Mouse (Mus musculus): ENCODE measurements around the gene Sppl3. TPM values are rescaled to one million over a fixed set of nuclear protein-coding genes. Genes with fewer than 3 reads are reported as not detected.
A peak's percentile ranks its signal among the peaks of the same experiment; 100 is the strongest.

Gene Sppl3
- total and polyA plus RNA-seq, 2 experiments from 2014 or later, result 30.1 to 147 TPM

DNA sequence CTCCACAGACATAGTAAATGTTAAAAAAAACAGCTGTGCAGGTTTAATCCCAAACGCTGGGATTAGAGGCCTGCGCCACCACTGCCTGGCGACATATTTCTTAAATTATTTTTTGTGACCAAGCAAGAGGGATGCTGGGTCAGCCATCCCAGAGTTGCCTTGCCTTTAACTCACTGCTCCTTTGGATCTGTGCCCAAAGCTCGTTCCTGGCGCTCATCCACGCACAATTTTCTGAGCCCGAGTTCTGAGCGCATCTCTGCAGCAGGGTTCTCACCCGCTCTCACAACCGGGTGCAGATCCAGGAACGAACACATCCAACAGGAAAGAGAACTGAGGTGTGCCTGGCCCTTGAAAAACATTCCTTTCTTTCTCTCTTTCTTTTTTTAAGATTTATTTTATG, 32.5 kb upstream of the Sppl3 start:
- 54% methylated on average over 11 of the region's 11 CpGs for WGBS
- Histone ChIP-seq H3K4me1 (ENCODE audit: insufficient read depth, low read length) (no peaks in the 10 kb centered on the region), H3K9me3 (ENCODE audit: low read length) (no peaks in the 10 kb centered on the region), H3K9ac (replicated peaks; ENCODE audit: low read length) (no peak overlapping the region), H3K4me2 (ENCODE audit: low read depth, low read length) (no peak overlapping the region), H3K27me3 (ENCODE audit: insufficient read depth, low read length) (no peaks in the 10 kb centered on the region), H3K4me3 (ENCODE audit: low read length) (no peak overlapping the region), H3K27ac (no peak overlapping the region), H3K36me3 (ENCODE audit: insufficient read depth, low read length) (no peaks in the 10 kb centered on the region)
- ATAC-seq, result no peak
- peak; percentile 17 for DNase-seq (ENCODE audit: low spot score)
- TF ChIP-seq CTCF (IDR thresholded peaks at IDR 0.05; ENCODE audit: low read depth), result no peak

DNA sequence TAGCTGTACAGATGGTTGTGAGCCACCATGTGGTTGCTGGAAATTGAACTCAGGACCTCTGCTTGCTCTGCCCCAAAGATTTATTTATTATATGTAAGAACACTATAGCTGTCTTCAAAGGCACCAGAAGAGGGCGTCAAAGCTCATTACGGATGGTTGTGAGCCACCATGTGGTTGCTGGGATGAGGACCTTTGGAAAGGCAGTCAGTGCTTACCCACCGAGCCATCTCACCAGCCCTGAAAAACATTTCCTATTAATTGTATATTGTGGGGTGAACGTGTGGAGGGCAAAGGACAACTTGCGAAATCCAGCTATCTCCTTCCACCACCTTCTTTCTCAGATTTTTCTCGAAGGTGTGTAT, 32.1 kb upstream of the Sppl3 start:
- Histone ChIP-seq H3K27ac (no peak overlapping the region), H3K9ac (replicated peaks; ENCODE audit: low read length) (no peak overlapping the region), H3K4me3 (ENCODE audit: low read length) (peak overlapping the region; percentile 30; the same call in 1 of the 2 replicates), H3K4me2 (ENCODE audit: low read depth, low read length) (peak overlapping the region; percentile 76), H3K27me3 (ENCODE audit: insufficient read depth, low read length) (no peaks in the 10 kb centered on the region), H3K9me3 (ENCODE audit: low read length) (no peaks in the 10 kb centered on the region), H3K36me3 (ENCODE audit: insufficient read depth, low read length) (no peaks in the 10 kb centered on the region), H3K4me1 (ENCODE audit: insufficient read depth, low read length) (no peaks in the 10 kb centered on the region)
- peak; percentile 74 for DNase-seq (ENCODE audit: low spot score)
- WGBS, result 3% methylated on average over 6 of the region's 6 CpGs
- no peak for TF ChIP-seq CTCF (IDR thresholded peaks at IDR 0.05; ENCODE audit: low read depth)
- peak; percentile 69; the same call in 1 of the 2 replicates for ATAC-seq

DNA sequence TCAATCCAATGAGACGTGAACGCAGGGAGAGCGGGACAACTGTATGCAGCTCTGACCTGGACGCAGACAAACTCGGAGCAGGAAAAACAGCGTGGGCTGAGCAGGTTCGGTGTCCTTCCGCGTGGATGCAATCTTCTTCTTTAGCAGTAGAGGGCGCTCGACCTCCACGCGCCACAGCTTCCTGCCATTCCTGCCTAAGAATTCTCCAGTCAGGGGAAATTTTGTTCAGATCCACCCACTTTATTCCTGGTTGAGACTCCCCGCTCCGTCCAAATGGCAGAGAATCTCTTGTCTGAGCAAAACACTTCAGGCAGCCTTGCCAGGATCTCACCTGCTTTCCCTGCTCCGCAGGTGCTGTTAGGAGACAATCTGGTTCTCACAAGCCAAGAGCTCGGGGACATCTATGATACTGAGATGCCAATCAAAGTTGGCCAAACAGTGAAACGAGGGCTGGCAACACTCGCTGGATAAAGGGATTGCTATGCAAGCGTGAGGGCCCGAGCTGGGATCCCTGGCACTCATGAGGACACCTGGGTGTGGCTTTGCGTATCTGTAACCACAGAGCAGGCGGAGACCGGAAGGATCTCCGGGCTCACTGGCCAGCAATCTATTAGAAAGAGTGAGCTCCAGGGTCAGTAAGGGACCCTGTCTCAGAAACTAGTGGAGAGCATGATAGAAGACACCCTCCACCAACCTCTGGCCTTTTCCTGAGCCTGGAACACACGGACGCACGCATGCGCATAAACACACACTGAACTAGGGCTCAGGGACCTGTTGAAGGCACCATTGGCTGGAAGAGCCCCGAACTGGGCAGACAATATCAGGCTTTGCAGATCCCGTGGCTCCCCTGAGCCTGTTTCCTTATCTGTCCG, 31.5 kb upstream of the Sppl3 start:
- no peak overlapping the region for H3K9ac ChIP-seq (replicated peaks; ENCODE audit: low read length)
- WGBS, result 6% methylated on average over 32 of the region's 32 CpGs
- H3K4me2 ChIP-seq (ENCODE audit: low read depth, low read length), result peak overlapping the region; percentile 76
- DNase-seq (ENCODE audit: low spot score) (peak; percentile 84), ATAC-seq (peak; percentile 80)
- peak; percentile 97 for TF ChIP-seq CTCF (IDR thresholded peaks at IDR 0.05; ENCODE audit: low read depth)
- H3K9me3 ChIP-seq (ENCODE audit: low read length), result no peaks in the 10 kb centered on the region
- no peaks in the 10 kb centered on the region for H3K36me3 ChIP-seq (ENCODE audit: insufficient read depth, low read length)
- no peaks in the 10 kb centered on the region for H3K27me3 ChIP-seq (ENCODE audit: insufficient read depth, low read length)
- H3K4me3 ChIP-seq (ENCODE audit: low read length), result peak overlapping the region; percentile 30
- no peak overlapping the region for H3K27ac ChIP-seq
- H3K4me1 ChIP-seq (ENCODE audit: insufficient read depth, low read length), result no peaks in the 10 kb centered on the region

DNA sequence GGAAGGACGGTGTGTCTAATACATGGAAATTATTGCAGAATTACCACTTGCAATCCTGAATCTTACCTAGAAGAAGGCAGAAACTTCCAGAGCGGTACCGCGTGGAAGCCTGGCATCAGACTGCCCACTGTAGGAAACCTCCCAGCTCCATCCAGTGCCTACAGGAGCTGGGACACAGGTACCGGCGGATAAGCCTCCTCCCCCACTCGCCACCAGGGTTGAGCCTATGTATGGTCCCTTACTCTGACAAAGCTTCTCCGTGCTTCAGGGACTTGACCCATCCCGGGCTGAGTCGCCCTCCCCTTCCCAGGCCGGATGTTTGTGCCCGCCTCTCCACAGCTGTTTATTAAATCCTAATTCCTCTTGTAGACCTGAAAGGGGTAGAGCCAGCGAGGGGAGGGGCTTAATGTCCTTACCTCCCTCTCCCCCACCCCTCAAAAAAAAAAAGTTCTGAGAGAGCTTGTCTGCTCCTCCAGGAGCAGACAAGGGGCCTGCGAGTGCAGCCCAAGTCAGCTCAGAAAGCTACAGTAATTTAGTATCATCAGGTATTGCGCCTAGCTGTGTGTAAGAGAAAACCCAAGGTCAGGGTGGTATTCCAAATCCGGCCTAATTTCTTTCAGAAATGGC, 30.7 kb upstream of the Sppl3 start:
- Histone ChIP-seq H3K27me3 (ENCODE audit: insufficient read depth, low read length) (no peaks in the 10 kb centered on the region), H3K9me3 (ENCODE audit: low read length) (no peaks in the 10 kb centered on the region), H3K9ac (replicated peaks; ENCODE audit: low read length) (no peak overlapping the region), H3K4me3 (ENCODE audit: low read length) (peak overlapping the region; percentile 30), H3K36me3 (ENCODE audit: insufficient read depth, low read length) (no peaks in the 10 kb centered on the region), H3K4me1 (ENCODE audit: insufficient read depth, low read length) (no peaks in the 10 kb centered on the region), H3K4me2 (ENCODE audit: low read depth, low read length) (peak overlapping the region; percentile 76), H3K27ac (no peak overlapping the region)
- DNase-seq (ENCODE audit: low spot score) (no peak), ATAC-seq (no peak)
- WGBS, result 28% methylated on average over 16 of the region's 16 CpGs
- TF ChIP-seq CTCF (IDR thresholded peaks at IDR 0.05; ENCODE audit: low read depth), result no peak

DNA sequence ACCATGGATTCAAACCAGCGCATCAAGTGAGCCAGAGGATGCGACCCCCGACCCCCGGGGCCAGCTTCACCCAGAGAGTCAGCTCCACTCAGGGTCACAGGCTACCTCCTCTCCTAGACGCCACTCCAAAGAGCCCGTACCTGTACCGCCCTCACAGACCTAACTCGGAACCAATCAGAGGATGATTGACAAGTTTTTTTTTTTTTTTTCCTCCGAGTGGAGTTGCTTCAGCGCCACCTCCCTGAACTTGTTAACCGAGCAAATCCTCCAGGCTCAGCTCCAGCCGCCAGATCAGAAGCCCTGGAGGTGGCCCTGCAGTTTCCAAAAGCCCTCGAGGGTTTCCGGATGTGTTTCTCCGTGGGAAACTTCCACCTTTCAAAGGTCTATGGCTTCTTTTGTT, 28.9 kb upstream of the Sppl3 start:
- Histone ChIP-seq H3K9me3 (ENCODE audit: low read length) (no peaks in the 10 kb centered on the region), H3K4me3 (ENCODE audit: low read length) (no peak overlapping the region), H3K4me2 (ENCODE audit: low read depth, low read length) (no peak overlapping the region), H3K27me3 (ENCODE audit: insufficient read depth, low read length) (no peaks in the 10 kb centered on the region), H3K4me1 (ENCODE audit: insufficient read depth, low read length) (no peaks in the 10 kb centered on the region), H3K36me3 (ENCODE audit: insufficient read depth, low read length) (no peaks in the 10 kb centered on the region), H3K9ac (replicated peaks; ENCODE audit: low read length) (no peak overlapping the region), H3K27ac (no peak overlapping the region)
- ATAC-seq (no peak), DNase-seq (ENCODE audit: low spot score) (no peak)
- TF ChIP-seq CTCF (IDR thresholded peaks at IDR 0.05; ENCODE audit: low read depth), result no peak
- 51% methylated on average over 15 of the region's 15 CpGs for WGBS

DNA sequence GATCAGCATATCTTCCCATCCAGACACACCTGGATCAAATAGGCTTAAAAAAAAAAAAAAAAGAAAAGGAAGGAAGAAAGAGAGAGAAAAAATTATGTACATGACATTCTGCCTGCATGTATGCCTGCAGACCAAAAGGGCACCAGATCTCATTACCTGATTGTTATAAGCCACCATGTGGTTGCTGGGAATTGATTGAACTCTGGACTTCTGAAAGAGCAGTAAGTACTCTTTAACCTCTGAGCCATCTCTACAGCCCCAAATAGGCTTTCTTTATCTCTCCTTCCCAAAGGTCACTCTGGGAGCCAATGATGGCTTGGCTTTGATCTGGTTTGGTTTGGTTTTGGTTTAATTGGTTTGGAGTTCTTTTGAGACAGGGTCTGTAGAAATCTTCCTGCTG, 25.9 kb upstream of the Sppl3 start:
- Histone ChIP-seq H3K4me1 (ENCODE audit: insufficient read depth, low read length) (no peaks in the 10 kb centered on the region), H3K36me3 (ENCODE audit: insufficient read depth, low read length) (no peaks in the 10 kb centered on the region), H3K4me3 (ENCODE audit: low read length) (no peak overlapping the region), H3K9me3 (ENCODE audit: low read length) (0 out of 2 replicates have a peak, but pooled peaks cover 2% of the 10 kb centered on the region), H3K9ac (replicated peaks; ENCODE audit: low read length) (no peak overlapping the region), H3K4me2 (ENCODE audit: low read depth, low read length) (no peak overlapping the region), H3K27me3 (ENCODE audit: insufficient read depth, low read length) (no peaks in the 10 kb centered on the region), H3K27ac (no peak overlapping the region)
- no peak for ATAC-seq
- no peak for DNase-seq (ENCODE audit: low spot score)
- no peak for TF ChIP-seq CTCF (IDR thresholded peaks at IDR 0.05; ENCODE audit: low read depth)

DNA sequence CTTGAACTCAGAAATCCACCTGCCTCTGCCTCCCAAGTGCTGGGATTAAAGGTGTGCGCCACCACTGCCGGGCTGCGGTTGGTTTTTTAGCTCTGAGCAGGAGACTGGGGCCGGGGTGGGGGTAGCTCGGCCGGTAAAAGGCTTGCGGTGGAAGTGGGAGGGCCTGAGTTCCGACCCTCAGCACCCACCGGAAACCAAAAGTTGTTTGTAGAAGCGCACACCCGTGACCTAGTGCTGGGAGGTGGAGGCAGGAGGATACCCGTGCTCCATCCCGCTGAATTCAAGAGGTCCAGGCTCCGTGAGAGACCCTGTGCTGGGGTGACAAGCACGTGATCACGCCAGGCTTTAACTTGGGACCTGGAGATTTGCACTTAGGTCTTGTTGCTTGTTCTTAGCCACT, 14.5 kb upstream of the Sppl3 start:
- Histone ChIP-seq H3K27me3 (ENCODE audit: insufficient read depth, low read length) (no peaks in the 10 kb centered on the region), H3K4me3 (ENCODE audit: low read length) (no peak overlapping the region), H3K9ac (replicated peaks; ENCODE audit: low read length) (no peak overlapping the region), H3K9me3 (ENCODE audit: low read length) (no peaks in the 10 kb centered on the region), H3K4me1 (ENCODE audit: insufficient read depth, low read length) (no peaks in the 10 kb centered on the region), H3K4me2 (ENCODE audit: low read depth, low read length) (no peak overlapping the region), H3K36me3 (ENCODE audit: insufficient read depth, low read length) (no peaks in the 10 kb centered on the region), H3K27ac (no peak overlapping the region)
- TF ChIP-seq CTCF (IDR thresholded peaks at IDR 0.05; ENCODE audit: low read depth), result no peak
- ATAC-seq (no peak), DNase-seq (ENCODE audit: low spot score) (no peak)
- WGBS, result 80% methylated on average over 16 of the region's 16 CpGs

Data from hindbrain, postnatal 0 days (tissue).